Mouse (Mus musculus) embryonic facial prominence, embryonic 13.5 days (tissue): ENCODE measurements around the gene Prox2. TPM values are rescaled to one million over a fixed set of nuclear protein-coding genes. Genes with fewer than 3 reads are reported as not detected.
"Not testable (repeated sequence)": the region's sequence is repeated elsewhere in the genome, so short reads cannot be mapped to it uniquely, and the experiment has no call there.

Source experiments
- ATAC-seq: fragments of 200-750 bp; cut with Nextera tagmentation; 2 replicates; pipeline ENCODE4 v1.8.0; 2017; ENCODE audit warnings: low read depth; ENCODE audit not compliant: insufficient number of reproducible peaks, insufficient read depth, low FRiP score, low TSS enrichment
- H3K27ac ChIP-seq: fragments of 300-500 bp; sonication (generic); 2 replicates; pipeline ENCODE4 v1.5.1; 2015; ENCODE audit warnings: moderate library complexity, mild to moderate bottlenecking, inconsistent platforms
- H3K27me3 ChIP-seq: fragments of 300-500 bp; sonication (generic); 2 replicates; pipeline ENCODE4 v1.6.1; 2015; ENCODE audit warnings: mild to moderate bottlenecking, inconsistent platforms
- H3K36me3 ChIP-seq: fragments of 300-500 bp; sonication (generic); 2 replicates; pipeline ENCODE4 v1.6.1; 2015; ENCODE audit warnings: mild to moderate bottlenecking, inconsistent platforms
- H3K4me1 ChIP-seq: fragments of 300-500 bp; sonication (generic); 2 replicates; pipeline ENCODE4 v1.6.1; 2015; ENCODE audit warnings: inconsistent platforms
- H3K4me2 ChIP-seq: fragments of 300-500 bp; sonication (generic); 2 replicates; pipeline ENCODE4 v1.6.1; 2015; ENCODE audit warnings: moderate library complexity, mild to moderate bottlenecking, inconsistent platforms
- H3K4me3 ChIP-seq: fragments of 300-500 bp; sonication (generic); 2 replicates; pipeline ENCODE4 v1.5.1; 2015; ENCODE audit warnings: mild to moderate bottlenecking, inconsistent platforms
- H3K9ac ChIP-seq: fragments of 300-500 bp; sonication (generic); 2 replicates; pipeline ENCODE4 v1.6.1; 2015; ENCODE audit warnings: mild to moderate bottlenecking, inconsistent platforms
- H3K9me3 ChIP-seq: fragments of 300-500 bp; sonication (generic); 2 replicates; pipeline ENCODE4 v1.6.1; 2016; ENCODE audit warnings: inconsistent platforms
- WGBS: fragments of 180-500 bp; shearing (Covaris S2); methylation state at CpG from one replicate; pipeline ENCODE4 v1.1.7; 2015; ENCODE audit warnings: mixed read lengths; 5-methylcytosine and 5-hydroxymethylcytosine counted together
- polyA plus RNA-seq: library from polyadenylated mRNA; unstranded; fragments of >200 nt; fragmentation: Nextera tagmentation; extraction: Ambion mirVana; gene quantifications from 2 replicates; pipeline ENCODE4 v1.2.1, GENCODE M21; 2015

Gene Prox2
- polyA plus RNA-seq, 1 experiment from 2014 or later, result 2.9 TPM

- Histone ChIP-seq H3K4me2 (no peak overlapping the region), H3K9me3 (no peaks in the 10 kb centered on the region), H3K4me3 (no peak overlapping the region), H3K27ac (no peak overlapping the region), H3K9ac (no peak overlapping the region), H3K36me3 (no peaks in the 10 kb centered on the region), H3K27me3 (peaks cover 23% of the 10 kb centered on the region), H3K4me1 (peaks cover 11% of the 10 kb centered on the region)
- no peak for ATAC-seq
- 78% methylated on average over 9 of the region's 9 CpGs for WGBS
Observed at GRCm38 (mm10) chr12:85145630-85146029, 35.1 kb upstream of the Prox2 start.

- ATAC-seq, result no peak
- Histone ChIP-seq H3K9ac (no peak overlapping the region), H3K27ac (no peak overlapping the region), H3K4me2 (no peak overlapping the region), H3K27me3 (peaks cover 22% of the 10 kb centered on the region), H3K9me3 (no peaks in the 10 kb centered on the region), H3K4me1 (peaks cover 11% of the 10 kb centered on the region; the same call in 1 of the 2 replicates), H3K4me3 (no peak overlapping the region), H3K36me3 (no peaks in the 10 kb centered on the region)
- WGBS, result 90% methylated on average over 4 of the region's 4 CpGs
Observed at GRCm38 (mm10) chr12:85144821-85145220, 34.3 kb upstream of the Prox2 start.

GRCm38 (mm10) chr12:85144276-85144675 is 33.7 kb upstream of the Prox2 start:
- not testable (repeated sequence) for H3K4me3 ChIP-seq, H3K27ac ChIP-seq, ATAC-seq, H3K9ac ChIP-seq, H3K9me3 ChIP-seq, H3K4me2 ChIP-seq, H3K36me3 ChIP-seq
- 50% methylated on average over 2 of the region's 2 CpGs for WGBS
- Histone ChIP-seq H3K27me3 (peaks cover 20% of the 10 kb centered on the region), H3K4me1 (peaks cover 11% of the 10 kb centered on the region; the same call in 1 of the 2 replicates)

GRCm38 (mm10) chr12:85142803-85143202 is 32.2 kb upstream of the Prox2 start:
- H3K4me3 ChIP-seq, result no peak overlapping the region
- H3K27ac ChIP-seq, result no peak overlapping the region
- WGBS, result 11% methylated on average over 4 of the region's 4 CpGs
- H3K9ac ChIP-seq, result no peak overlapping the region
- no peak for ATAC-seq
- peaks cover 20% of the 10 kb centered on the region for H3K27me3 ChIP-seq
- no peaks in the 10 kb centered on the region for H3K36me3 ChIP-seq
- no peak overlapping the region for H3K4me2 ChIP-seq
- peaks cover 11% of the 10 kb centered on the region; the same call in 1 of the 2 replicates for H3K4me1 ChIP-seq
- no peaks in the 10 kb centered on the region for H3K9me3 ChIP-seq

GRCm38 (mm10) chr12:85141096-85141495 is 30.5 kb upstream of the Prox2 start:
- H3K9me3 ChIP-seq, result no peaks in the 10 kb centered on the region
- H3K36me3 ChIP-seq, result 0 out of 2 replicates have a peak, but pooled peaks cover under 1% of the 10 kb centered on the region
- 78% methylated on average over 6 of the region's 6 CpGs for WGBS
- H3K4me2 ChIP-seq, result no peak overlapping the region
- H3K4me3 ChIP-seq, result no peak overlapping the region
- H3K27ac ChIP-seq, result no peak overlapping the region
- ATAC-seq, result no peak
- H3K9ac ChIP-seq, result no peak overlapping the region
- peaks cover 9% of the 10 kb centered on the region; the same call in 1 of the 2 replicates for H3K4me1 ChIP-seq
- H3K27me3 ChIP-seq, result peaks cover 14% of the 10 kb centered on the region

GRCm38 (mm10) chr12:85140036-85140701 is 29.6 kb upstream of the Prox2 start:
- H3K9me3 ChIP-seq, result no peaks in the 10 kb centered on the region
- no peak for ATAC-seq
- H3K36me3 ChIP-seq, result peaks cover 9% of the 10 kb centered on the region
- peaks cover 14% of the 10 kb centered on the region for H3K27me3 ChIP-seq
- WGBS, result 44% methylated on average over 18 of the region's 18 CpGs
- H3K4me1 ChIP-seq, result peaks cover 3% of the 10 kb centered on the region; the same call in 1 of the 2 replicates
- H3K9ac ChIP-seq, result no peak overlapping the region
- H3K4me3 ChIP-seq, result no peak overlapping the region
- peak overlapping the region; percentile 26 for H3K4me2 ChIP-seq
- H3K27ac ChIP-seq, result no peak overlapping the region

- Histone ChIP-seq H3K9me3 (no peaks in the 10 kb centered on the region), H3K27me3 (peaks cover 14% of the 10 kb centered on the region; the same call in 1 of the 2 replicates), H3K36me3 (peaks cover 39% of the 10 kb centered on the region), H3K4me2 (no peak overlapping the region), H3K9ac (no peak overlapping the region), H3K4me3 (no peak overlapping the region), H3K27ac (no peak overlapping the region), H3K4me1 (peaks cover 3% of the 10 kb centered on the region; the same call in 1 of the 2 replicates)
- 75% methylated on average over 4 of the region's 4 CpGs for WGBS
- no peak for ATAC-seq
Observed at GRCm38 (mm10) chr12:85136627-85137026, 26.1 kb upstream of the Prox2 start.

- ATAC-seq, result no peak
Observed at GRCm38 (mm10) chr12:85135513-85136470, 25.2 kb upstream of the Prox2 start.

GRCm38 (mm10) chr12:85134043-85134794 is 23.7 kb upstream of the Prox2 start:
- no peak for ATAC-seq

More at GRCm38 (mm10) chr12:85135513-85136470, 25.2 kb upstream of the Prox2 start:
- Histone ChIP-seq H3K4me3 (no peak overlapping the region), H3K9ac (no peak overlapping the region), H3K4me1 (peaks cover 3% of the 10 kb centered on the region; the same call in 1 of the 2 replicates), H3K27me3 (peaks cover 14% of the 10 kb centered on the region; the same call in 1 of the 2 replicates), H3K27ac (no peak overlapping the region), H3K36me3 (peaks cover 47% of the 10 kb centered on the region), H3K4me2 (no peak overlapping the region), H3K9me3 (no peaks in the 10 kb centered on the region)
- WGBS, result 80% methylated on average over 19 of the region's 19 CpGs

GRCm38 (mm10) chr12:85131361-85131760 is 20.8 kb upstream of the Prox2 start:
- WGBS, result 89% methylated on average over 6 of the region's 6 CpGs
- no peak for ATAC-seq
- Histone ChIP-seq H3K4me2 (no peak overlapping the region), H3K27ac (no peak overlapping the region), H3K36me3 (peaks cover 79% of the 10 kb centered on the region), H3K4me1 (peaks cover 9% of the 10 kb centered on the region), H3K9me3 (no peaks in the 10 kb centered on the region), H3K27me3 (no peaks in the 10 kb centered on the region), H3K9ac (no peak overlapping the region), H3K4me3 (no peak overlapping the region)

More at GRCm38 (mm10) chr12:85134043-85134794, 23.7 kb upstream of the Prox2 start:
- Histone ChIP-seq H3K4me3 (no peak overlapping the region), H3K9ac (no peak overlapping the region), H3K27me3 (peaks cover 3% of the 10 kb centered on the region; the same call in 1 of the 2 replicates), H3K36me3 (peaks cover 63% of the 10 kb centered on the region), H3K4me2 (no peak overlapping the region), H3K27ac (no peak overlapping the region), H3K4me1 (no peaks in the 10 kb centered on the region), H3K9me3 (no peaks in the 10 kb centered on the region)
- 87% methylated on average over 8 of the region's 8 CpGs for WGBS

GRCm38 (mm10) chr12:85129426-85129978 is 18.9 kb upstream of the Prox2 start:
- peaks cover 73% of the 10 kb centered on the region for H3K36me3 ChIP-seq
- WGBS, result 94% methylated on average over 9 of the region's 9 CpGs
- no peak for ATAC-seq

More at GRCm38 (mm10) chr12:85129426-85129978, 18.9 kb upstream of the Prox2 start:
- no peaks in the 10 kb centered on the region for H3K9me3 ChIP-seq
- H3K27ac ChIP-seq, result no peak overlapping the region
- H3K27me3 ChIP-seq, result no peaks in the 10 kb centered on the region
- no peak overlapping the region for H3K4me3 ChIP-seq
- peaks cover 12% of the 10 kb centered on the region for H3K4me1 ChIP-seq
- H3K4me2 ChIP-seq, result no peak overlapping the region
- no peak overlapping the region for H3K9ac ChIP-seq
